Mouse (Mus musculus) left cerebral cortex, postnatal 14 days (tissue): ENCODE measurements at regions not wholly inside any gene's neighbourhood (a gene's known extent, or its start where the extent isn't known, plus 50 kb on each side); places are given as distances from the start of the nearest gene placed in this dataset.
"Not testable (repeated sequence)": the region's sequence is repeated elsewhere in the genome, so short reads cannot be mapped to it uniquely, and the experiment has no call there.

Source experiments
- DNase-seq, 2 experiments: peaks; one replicate each; pipeline ENCODE4 v3.0.0; 2021 to 2022; ENCODE audit warnings: low spot score in 2 of 2, mixed read lengths in 1 of 2
- intact Hi-C: fragments of 180-260 bp; cut with DNase I; formaldehyde crosslinking; loops from one replicate; pipeline ENCODE4 v1.15.1; 2025
- microRNA-seq, 2 experiments: library from miRNA; unstranded; fragments of <30 nt; microRNA quantifications; one replicate each; pipeline ENCODE4 v1.2.0; 2022

- intact Hi-C loops, DNase-seq: not testable (repeated sequence)
Measured at GRCm38 (mm10) chr12:23216521-23216920, 563.5 kb downstream of the Gm10330 start.

DNA sequence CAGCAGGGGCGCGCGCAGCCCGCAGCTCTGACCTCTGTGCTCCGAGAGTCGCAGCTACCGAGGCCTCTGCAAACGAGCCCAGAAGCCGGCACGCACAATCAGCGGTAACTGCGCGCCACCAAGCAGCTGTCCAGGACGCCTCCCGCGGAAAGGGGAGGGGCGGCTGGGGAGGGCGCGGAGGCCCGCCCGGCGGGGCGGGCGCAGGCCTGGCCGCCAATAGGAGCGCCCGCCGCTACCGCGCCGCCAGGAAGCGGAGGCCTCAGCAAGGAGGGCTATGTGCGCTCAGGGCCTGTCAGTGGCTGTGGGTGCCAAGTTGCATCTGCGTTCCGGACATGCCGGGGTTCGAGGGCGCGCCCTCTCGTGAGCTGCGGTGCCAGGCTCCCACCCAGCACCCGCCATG lies 590.5 kb downstream of the Gm10330 start:
- intact Hi-C loops: not testable (repeated sequence)
- DNase-seq: peak in 1 of 2 experiments; percentile 5

DNA sequence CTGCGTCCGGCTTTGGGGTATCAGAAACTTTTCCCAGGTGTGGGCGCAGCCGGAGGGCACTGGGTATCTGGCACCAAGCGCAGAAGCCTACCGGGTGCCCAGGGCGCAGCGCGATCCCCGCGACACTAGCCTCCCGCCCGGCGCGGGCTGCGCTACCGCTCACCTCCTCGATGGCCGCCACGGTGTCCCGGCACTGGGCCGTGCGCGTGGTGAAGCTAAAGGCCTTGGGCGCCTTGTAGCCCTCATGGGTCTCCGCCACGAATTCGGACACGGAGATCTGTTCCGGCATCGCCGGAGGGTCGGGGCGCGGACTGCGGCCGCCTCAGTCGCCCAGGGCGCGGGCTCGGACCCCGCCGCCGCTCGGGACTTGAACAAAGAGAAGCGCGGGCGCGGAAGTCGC lies 591.0 kb downstream of the Gm10330 start:
- intact Hi-C loops, DNase-seq: not testable (repeated sequence)

Small RNA genes lying in the stretch of these regions (microRNA-seq; reads per million reads assigned to microRNA genes)
- gene Gm26140: 0 reads per million in 2 experiments
